Mouse (Mus musculus): Measurements from ENCODE around the gene Wrnip1.

GRCm38 (mm10) chr13:32868843-32869242 is 67.0 kb downstream of the Wrnip1 start:
- TF ChIP-seq CTCF (IDR thresholded peaks at IDR 0.05; ENCODE audit: low read depth, low read length) (no peak), GATA1 (IDR thresholded peaks at IDR 0.05; ENCODE audit: borderline replicate concordance, low read length) (no peak), TAL1 (conservative IDR thresholded peaks at IDR 0.05; ENCODE audit: low read depth, low read length) (no peak)
